Mouse (Mus musculus) mesoderm, embryonic 11.5 days (tissue): Measurements from ENCODE around the gene Prss35.
A peak's percentile ranks its signal among the peaks of the same experiment; 100 is the strongest.

Source experiments
- DNase-seq: peaks from one replicate; pipeline ENCODE4 v3.0.0-alpha.2; 2012; ENCODE audit warnings: low read depth, low spot score

Prss35 gene

DNA sequence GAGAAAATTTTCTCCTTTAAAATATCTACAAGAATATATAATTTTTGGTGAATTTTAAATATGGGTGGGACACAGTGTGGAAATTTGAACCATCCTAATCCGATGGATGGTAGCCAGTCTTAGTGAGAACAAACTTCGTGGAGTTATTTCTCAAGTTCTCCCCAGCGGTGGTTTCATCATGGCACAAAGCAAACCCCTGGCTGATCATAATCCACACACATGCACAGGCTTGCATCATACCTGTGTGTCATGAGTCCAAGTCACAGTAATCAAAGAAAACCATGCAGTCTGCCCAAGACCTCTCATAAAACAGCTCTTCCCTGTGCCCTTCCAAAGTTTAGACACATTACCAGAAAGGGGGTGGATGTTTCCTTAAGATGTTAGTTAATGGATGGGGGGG lies 13.6 kb upstream of the Prss35 start:
- no peak for DNase-seq

DNA sequence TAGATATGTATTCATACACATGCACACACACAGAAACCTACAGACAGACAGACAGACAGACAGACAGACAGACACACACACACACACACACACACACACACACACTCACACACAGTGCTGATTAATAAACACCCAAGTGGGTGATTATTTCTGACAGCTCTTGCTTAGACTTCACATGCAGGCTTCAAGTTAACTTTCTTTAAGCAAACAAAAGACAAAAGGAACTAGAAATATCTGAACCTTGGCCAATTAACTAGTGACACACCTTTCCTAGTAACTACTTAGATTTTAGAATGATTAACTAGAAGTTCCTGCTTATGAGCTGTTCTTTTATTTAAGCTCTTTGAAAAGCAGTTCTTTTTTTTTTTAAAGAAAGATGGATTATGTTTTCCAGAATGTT lies 9.1 kb upstream of the Prss35 start:
- no peak for DNase-seq

DNA sequence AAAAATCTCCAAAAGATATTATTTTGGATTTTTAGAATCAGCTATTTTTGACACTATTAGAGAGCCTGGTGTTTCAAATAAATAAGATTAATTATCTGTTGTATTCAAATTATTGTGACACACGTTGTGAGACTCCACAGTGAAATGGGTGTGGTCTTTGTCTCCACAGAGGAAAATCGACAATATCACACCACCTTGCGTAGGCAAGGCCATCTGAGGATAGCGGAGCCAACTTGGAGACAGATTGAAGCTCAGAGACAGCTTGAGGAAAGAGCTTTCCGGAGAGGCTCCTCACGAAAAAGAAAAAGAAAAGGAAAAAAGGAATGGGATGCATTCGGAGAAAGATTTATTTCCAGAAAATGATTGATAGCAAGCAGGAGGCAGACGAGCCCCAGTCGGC lies 8.7 kb upstream of the Prss35 start:
- DNase-seq, result no peak

DNA sequence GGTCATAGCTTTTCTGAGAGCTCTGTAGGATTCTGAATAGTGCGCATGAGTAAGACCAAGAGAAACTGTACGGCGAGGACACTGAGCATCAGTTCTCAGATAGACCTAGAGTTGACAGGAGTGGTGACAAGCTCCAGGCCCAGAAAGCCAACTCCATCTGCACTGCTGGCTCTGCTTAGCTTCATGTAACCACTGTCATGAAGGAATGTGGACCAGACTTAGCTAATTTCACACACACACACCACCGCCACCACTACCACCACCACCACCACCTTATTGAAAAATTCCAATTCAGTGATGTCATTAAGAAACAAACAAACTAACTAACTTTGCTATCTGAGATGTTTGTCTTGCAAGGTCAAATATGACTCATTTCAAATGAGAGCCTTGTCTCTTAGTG lies 6.5 kb upstream of the Prss35 start:
- DNase-seq, result no peak

DNA sequence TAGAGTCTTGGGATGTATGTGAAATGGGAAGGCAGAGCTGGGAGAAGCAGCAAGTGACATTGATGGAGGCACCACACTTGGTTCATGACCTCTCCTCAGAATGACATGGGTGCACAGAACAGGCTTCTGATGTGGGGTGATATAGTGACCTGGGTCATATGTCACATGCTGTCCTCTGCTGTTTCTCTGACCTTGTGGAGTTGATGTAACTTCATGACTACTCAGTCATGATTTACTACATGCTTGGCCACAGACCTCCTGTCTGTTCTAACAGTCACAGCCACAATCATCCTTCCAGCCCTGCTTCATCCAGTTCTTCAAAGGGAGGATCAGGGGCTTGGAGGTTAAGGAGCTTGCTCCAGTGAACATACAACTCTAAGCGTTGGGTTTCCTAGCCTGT lies 5.4 kb upstream of the Prss35 start:
- DNase-seq, result no peak

DNA sequence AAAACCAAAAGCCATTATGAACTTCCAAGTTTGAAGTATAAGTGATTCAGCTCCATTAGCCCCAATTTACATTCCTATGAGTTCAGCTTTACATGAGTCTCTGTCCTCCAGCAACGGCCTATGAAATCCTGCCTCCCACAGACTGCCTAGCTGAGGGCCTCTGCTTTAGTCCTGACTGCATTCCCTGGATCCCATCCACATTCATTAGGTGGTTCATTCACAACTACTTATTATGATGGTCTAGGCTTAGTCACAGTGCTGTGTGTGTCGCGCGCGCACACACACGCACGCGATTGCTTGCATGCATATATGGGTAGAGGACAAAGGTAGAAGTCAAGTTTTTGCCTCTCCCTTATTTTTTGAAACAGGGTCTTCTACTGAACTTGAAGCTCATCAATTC lies 4.6 kb upstream of the Prss35 start:
- DNase-seq, result no peak

DNA sequence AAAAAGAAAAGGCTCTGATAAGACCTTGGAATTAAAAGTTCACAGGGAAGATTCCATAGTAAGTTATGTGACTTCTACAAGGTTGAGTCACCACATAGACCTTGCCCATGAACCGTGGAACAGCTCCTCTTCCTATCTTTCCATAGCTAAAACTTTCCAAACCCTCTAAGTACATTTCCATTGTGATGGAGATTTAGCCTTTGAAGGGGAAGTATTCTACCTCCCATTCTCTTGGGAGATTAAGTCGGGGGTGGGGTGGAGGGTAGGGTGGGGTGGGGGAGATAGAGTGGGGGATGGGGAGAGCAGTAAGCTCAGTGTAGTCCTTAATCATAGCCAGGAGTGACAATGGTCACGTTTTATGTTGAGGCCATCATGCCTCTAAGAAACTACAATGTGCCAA lies 3.5 kb upstream of the Prss35 start:
- no peak for DNase-seq

DNA sequence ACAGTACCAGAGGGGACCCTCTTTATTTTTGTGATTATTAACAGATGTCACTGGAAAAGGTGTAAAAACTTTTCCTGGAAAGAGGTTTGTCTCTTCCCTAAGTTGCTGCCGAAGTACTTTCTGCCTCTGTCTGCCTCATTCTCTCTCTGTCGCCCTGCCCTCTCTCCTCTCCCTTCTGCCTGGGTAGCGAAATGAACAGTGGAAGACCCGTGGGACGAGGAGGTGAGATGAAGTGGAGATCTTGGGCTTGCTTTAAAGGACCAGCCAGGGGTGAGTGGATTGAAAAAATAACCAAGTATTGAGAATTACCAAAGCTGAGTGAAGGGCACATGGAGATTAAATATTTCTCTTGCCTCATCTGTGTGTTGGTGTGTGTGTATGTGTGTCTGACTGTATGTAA lies 592 bp downstream of the Prss35 start:
- DNase-seq, result no peak

DNA sequence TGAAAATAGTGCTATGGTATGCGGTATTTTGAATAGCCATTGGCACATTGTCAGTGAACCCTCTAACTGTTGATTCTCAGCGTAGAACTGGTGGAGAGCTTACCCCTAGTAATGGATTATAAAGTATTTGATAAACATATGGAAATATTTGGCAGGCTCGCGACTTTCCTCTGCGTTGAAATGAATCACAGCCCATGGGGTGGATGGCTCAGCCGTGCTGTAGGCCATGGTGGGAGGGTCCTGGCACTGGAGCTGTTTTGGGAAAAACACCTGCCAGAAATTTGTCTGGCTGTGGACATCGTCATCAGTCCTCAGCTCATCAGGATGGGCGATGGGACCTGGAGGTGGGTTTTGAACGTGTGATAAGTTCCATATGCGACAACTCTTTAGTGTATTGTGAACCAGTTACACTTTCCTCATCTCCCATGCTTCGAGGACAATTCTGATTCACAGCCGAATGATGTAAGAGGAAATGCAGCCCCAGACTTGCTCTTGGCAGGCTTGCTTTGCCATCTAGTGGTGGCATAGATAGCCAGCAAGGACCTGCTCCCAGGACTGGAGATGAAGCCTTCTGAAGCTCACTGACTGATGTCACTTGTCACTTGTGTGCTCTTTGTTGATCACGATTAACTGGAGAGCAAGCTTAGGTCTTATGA lies 2.6 kb downstream of the Prss35 start:
- peak; percentile 60 for DNase-seq

DNA sequence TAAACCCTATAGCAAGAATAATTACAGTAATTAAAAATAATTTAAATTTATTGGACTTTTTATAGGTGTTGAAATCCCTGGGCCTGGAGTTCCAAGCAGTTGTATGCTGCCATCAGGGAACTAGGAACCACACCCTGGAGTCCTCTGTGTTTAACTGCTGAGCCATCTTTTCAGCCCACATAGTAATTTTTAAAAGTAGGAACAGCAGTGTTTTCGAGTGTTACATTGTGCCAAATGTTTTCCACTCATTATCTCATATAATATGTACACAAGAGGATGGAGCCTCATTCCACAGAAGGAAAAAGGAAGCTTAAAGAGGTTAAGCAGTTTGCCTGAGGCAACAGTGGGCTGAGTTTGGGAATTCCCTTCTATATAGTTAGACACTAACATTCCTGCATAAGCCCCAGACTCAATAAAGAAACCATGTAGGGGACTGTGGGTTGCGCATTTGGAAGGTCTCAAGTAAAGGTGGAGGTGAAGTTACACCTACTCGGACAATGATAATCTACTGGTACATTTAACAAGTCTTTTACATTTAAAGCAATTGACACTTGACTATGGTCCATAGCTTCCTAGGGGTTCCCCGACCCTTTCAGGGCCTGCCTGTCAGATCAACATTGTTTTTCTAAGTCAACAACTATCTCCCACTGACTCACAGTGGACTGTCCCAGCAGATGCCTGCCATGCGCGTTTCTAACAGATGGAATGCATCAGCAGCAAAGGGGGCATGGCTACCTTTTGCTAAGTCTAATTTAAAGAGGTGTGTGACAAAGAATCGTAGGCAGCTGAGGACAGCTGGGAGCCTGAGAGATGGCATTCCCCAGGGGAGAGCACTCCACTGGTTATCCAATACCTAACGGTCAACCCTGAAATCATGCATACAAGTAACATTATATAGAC lies 19.3 kb downstream of the Prss35 start:
- peak; percentile 43 for DNase-seq

DNA sequence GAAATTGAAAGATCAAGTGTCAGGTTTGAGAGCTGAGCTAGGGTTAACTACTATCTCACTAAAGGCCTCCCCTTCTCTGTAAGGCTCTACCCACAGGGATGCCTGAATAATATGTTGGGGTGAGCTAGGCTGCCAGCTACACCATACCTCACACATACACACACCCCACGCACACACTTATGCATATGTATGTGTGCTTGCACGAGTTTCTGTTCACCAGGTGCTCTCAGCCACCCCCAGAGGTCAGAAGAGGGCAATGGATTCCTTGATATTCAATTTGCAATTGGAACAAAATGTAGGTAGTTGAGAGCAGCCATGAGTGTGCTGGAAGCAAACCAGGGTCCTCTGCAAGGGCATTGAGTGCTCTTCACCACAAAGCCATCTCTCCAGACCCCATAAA lies 20.6 kb downstream of the Prss35 start:
- DNase-seq, result no peak

DNA sequence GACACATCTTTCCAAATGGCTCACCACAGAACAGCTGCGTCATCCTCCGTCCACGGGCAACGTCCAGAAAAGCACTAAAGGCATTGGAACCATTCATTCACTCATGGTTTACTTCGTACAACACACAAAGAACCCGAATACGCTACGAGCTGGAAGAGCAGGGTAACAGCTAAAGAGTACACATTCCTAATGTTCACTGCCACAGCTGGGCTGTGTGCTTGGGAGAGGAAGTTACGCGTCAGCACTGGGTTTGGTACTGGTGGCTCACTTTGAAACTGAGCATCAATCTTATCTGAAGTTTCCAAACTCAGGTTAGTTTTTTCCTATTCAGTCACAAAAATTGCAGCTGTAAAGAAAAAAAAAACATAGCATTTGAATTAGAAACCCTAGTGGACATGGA lies 23.5 kb downstream of the Prss35 start:
- no peak for DNase-seq

DNA sequence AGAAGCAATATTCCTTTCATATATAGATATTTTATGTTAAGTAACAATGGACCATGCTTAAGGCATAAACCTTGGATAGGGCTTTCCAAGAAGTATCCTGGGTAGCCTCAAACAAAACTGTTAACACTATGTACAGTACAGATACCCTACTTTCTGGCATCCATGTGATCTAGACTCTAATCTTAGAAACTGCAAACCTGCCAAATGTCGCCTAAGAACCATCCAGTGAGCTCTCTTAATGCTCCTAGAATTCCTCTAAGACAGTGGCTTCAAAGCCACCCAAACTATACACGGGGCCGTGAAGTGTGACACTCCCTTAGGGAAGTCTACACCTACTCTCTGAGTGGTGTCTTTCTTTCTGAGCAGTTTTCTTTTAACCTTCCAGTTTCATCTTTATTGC lies 29.4 kb downstream of the Prss35 start:
- DNase-seq, result no peak

DNA sequence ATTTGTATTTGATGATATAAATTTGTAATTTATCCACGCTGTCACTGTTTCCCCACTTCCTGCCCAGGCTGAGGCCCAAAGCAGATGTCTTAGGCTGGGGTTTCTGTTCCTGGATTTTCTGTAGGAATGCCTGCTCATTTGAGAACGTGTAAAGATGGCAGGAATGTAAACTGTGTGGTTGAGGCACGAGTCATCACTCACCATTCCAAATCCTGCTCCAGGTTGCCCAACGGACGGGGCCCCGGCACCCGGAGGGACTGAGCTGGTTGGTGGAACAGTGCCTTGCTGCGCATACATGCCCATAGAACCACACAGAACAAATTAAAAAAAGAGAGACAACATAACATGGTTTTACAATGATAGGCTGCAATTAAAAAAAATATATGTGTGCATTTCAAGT lies 30.5 kb downstream of the Prss35 start:
- no peak for DNase-seq

DNA sequence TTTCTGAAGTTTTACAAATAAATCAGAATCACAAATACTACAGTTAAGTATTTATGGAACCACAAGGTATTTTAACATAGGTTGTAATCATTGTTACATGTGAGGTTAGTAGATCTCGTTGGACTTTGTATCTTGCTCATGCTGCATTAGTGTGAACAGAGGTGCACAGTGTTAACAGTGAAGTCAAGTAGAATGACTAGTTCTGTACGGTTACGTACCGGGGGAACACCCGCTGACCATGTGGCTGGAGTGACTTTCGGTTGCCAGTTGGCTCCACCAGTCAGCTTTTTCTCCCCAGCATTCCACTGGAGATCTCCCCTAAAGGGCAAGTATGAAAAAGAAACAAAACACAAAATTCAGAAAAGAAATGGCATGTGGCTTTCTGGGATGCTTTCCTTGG lies 31.9 kb downstream of the Prss35 start:
- DNase-seq, result no peak

DNA sequence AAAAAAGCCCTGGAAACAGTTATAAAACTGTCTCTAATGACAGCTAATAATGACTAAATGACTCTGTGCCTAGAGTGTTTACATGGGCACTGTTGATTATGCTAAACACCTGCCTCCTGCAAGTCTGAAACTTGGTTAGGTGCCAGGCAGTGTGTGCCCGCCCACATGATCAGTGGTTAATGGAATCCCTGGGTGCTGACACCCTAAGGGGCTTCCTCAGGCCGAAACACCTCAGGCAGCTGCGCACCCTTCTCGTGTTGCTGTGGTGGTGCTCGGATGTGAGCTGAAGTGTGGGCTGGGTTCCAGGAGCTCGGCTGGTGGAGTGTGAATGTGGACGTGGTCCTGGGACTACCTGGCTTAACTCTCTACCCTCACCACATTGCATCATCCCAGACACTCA lies 33.9 kb downstream of the Prss35 start:
- DNase-seq, result no peak

DNA sequence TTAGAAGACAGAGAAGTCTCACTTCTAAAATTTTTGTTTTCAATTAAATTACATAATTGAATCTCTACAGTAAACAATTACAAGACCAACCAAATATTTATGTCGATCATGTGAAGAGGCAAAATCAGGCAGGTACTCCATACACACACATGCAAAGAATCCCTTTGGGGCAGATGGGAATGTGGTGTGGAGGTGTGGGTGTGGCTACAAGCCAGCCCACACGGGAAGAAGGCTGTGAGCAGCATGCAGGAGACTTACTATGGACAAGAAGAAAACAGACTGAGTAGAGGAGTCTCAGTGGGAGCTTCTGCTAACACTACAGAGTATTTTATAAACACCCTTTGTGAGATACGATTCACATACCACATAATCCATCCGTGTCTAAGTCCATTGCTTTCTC lies 34.8 kb downstream of the Prss35 start:
- no peak for DNase-seq

DNA sequence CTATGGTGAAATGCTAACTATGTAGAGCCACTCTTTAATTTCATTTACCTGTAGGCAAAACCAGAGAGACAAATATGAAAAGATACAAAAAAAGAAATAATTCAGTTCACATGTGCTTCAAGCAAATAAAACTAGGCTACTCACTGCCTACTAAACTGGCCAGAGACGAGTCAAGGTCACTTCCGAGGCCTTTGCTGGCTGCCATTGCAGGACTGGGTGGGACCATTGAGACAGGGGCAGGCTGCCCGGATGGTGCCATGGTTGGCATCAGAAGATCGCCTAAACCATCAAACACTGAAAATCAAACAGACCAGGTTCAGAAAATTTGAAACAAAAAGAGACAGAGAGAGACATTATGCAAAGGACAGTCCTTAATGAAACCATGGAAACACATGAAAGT lies 38.0 kb downstream of the Prss35 start:
- DNase-seq, result no peak

DNA sequence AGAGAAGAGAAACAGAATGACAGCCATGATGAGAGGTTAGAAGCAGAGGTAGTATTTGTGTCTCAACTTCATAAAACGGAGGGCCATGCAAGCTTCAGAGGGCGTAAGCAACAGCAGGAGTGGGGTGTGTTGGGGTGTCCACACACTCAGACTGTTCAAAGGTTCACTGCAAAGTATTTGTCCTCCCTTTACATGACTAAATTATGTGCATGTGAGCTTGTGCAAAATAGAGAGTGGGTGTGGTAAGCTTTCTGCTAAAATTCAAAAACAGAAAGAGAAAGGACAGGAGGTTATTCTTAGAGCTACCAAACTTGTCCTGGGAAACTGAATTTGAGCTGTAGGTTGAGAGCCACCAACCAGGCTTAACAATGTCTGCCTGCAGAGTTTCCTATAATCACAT lies 39.4 kb downstream of the Prss35 start:
- DNase-seq, result no peak

DNA sequence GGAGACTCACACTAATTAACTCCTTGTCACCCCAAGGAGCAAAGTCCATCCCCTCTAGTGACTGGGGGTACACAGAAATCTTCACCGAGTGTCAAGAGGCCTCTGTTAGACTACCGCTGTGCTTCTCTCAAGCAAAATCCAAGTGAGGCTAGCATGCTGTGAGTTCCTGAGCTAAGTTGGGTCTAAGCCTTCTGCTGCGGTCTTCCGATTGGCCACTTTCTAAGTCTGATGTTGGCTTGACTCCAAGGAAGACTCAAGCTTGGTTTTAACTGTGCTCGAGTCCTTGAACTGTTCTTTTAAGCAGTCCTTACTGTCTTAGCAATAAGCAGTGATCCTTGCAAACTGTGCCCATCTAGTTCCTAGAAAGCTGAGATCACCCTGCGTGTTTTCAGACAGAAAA lies 45.7 kb downstream of the Prss35 start:
- DNase-seq, result no peak

DNA sequence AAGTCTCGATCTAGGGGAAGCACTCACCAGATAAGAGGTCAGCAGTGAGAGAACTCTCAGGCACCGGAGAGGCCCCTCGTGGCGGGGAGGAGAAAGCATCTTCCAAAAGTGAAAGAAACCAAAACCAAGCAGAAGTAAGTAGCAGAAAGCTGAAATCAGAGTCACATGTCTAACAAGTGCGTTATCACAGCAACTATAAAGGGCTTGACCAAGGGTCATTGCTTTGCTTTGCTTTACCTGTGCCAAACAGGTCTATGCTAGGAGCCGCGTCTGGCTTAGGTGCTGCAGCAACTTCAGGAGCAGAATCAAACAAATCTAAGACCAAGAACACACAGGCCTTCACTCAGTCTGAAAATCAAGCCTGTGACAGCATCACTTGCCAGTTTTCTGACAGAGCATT lies 48.5 kb downstream of the Prss35 start:
- DNase-seq, result no peak

DNA sequence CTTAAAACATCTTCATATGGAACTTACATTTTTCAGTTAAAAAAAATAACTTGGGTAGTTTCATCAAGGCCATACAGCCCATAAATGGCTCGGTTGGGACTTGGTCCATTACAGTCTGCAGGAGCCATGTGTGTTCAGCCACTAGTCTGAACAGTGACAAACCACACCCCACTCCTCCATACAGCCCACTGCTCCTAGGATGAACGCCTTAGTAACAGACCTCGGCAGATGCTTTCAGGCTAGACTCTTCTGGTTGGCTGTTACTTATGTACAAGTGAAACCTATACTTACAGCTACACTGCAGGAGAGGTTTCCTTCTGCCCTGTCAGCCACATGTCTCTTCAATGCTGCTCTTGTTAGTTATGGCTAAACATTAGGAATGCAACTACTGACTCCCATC lies 51.8 kb downstream of the Prss35 start:
- DNase-seq, result no peak

DNA sequence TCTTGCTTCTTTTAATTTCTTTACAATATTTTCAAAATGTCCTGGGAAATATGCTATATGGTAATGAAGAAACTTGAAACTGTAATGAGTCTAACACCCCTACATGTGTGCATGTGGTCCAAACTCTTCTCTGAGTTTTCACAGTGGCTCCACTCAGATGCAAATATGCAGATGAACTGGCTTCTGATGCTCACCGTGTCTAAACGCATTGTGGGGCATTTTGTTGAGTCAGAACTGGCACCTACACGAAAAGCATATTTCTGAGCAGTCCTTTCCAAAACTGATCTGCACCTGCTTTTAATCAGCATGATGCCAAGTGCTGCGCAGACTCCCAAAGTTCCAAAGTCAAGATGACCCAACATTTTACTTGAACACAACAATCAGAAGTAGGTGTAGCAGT lies 54.1 kb downstream of the Prss35 start:
- no peak for DNase-seq
